Mouse (Mus musculus) midbrain, embryonic 16.5 days (tissue): ENCODE results near the gene Metap2. TPM values are rescaled to one million over a fixed set of nuclear protein-coding genes. Genes with fewer than 3 reads are reported as not detected.
A peak's percentile ranks its signal among the peaks of the same experiment; 100 is the strongest.
"Not testable (repeated sequence)": the region's sequence is repeated elsewhere in the genome, so short reads cannot be mapped to it uniquely, and the experiment has no call there.

Experiments used
- ATAC-seq: fragments of 200-750 bp; cut with Nextera tagmentation; 2 replicates; pipeline ENCODE4 v1.8.0; 2017; ENCODE audit warnings: moderate TSS enrichment
- H3K27ac ChIP-seq: fragments of 300-500 bp; sonication (generic); 2 replicates; pipeline ENCODE4 v1.5.1; 2014; ENCODE audit warnings: mild to moderate bottlenecking, low read length, mixed read lengths
- H3K27me3 ChIP-seq: fragments of 300-500 bp; sonication (generic); 2 replicates; pipeline ENCODE4 v1.6.1; 2014; ENCODE audit warnings: low read depth, low read length, mixed read lengths; ENCODE audit not compliant: control insufficient read depth, insufficient read depth
- H3K36me3 ChIP-seq: fragments of 300-500 bp; sonication (generic); 2 replicates; pipeline ENCODE4 v1.6.1; 2014; ENCODE audit warnings: mild to moderate bottlenecking, low read length, moderate library complexity, mixed read lengths; ENCODE audit not compliant: control insufficient read depth, insufficient read depth
- H3K4me1 ChIP-seq: fragments of 300-500 bp; sonication (generic); 2 replicates; pipeline ENCODE4 v1.6.1; 2014; ENCODE audit warnings: mild to moderate bottlenecking, low read length, mixed read lengths; ENCODE audit not compliant: control insufficient read depth, insufficient read depth
- H3K4me2 ChIP-seq: fragments of 300-500 bp; sonication (generic); 2 replicates; pipeline ENCODE4 v1.6.1; 2014; ENCODE audit warnings: mild to moderate bottlenecking, low read length, mixed read lengths
- H3K4me3 ChIP-seq: fragments of 300-500 bp; sonication (generic); 2 replicates; pipeline ENCODE4 v1.5.1; 2014; ENCODE audit warnings: low read depth, mild to moderate bottlenecking, low read length, moderate library complexity, mixed read lengths
- H3K9ac ChIP-seq: fragments of 300-500 bp; sonication (generic); 2 replicates; pipeline ENCODE4 v1.6.1; 2014; ENCODE audit warnings: low read depth, low read length, mixed read lengths
- H3K9me3 ChIP-seq: fragments of 300-500 bp; sonication (generic); replicated peaks from 2 replicates; pipeline ENCODE4 v1.6.1; 2014; ENCODE audit warnings: mild to moderate bottlenecking, low read length, mixed read lengths; ENCODE audit not compliant: control insufficient read depth, poor library complexity, severe bottlenecking
- WGBS: fragments of 180-500 bp; shearing (Covaris S2); extraction: QIAGEN DNeasy Blood & Tissue Kit; methylation state at CpG from one replicate; pipeline ENCODE4 v1.1.7; 2014; 5-methylcytosine and 5-hydroxymethylcytosine counted together
- polyA plus RNA-seq: library from polyadenylated mRNA; unstranded; fragments of >200 nt; fragmentation: Nextera tagmentation; extraction: Ambion mirVana; gene quantifications from 2 replicates; pipeline ENCODE4 v1.2.1, GENCODE M21; 2015

Metap2 gene
- polyA plus RNA-seq, 1 experiment from 2014 or later = 156 TPM

- Histone ChIP-seq H3K9me3 (no peaks in the 10 kb centered on the region), H3K27me3 (peaks cover 24% of the 10 kb centered on the region), H3K9ac (no peak overlapping the region), H3K4me1 (peaks cover 12% of the 10 kb centered on the region), H3K4me2 (no peak overlapping the region), H3K27ac (no peak overlapping the region), H3K36me3 (no peaks in the 10 kb centered on the region), H3K4me3 (no peak overlapping the region)
- no peak for ATAC-seq
- WGBS = 45% methylated on average over 9 of the region's 9 CpGs
These were observed 66.7 kb downstream of the Metap2 start for GRCm38 (mm10) chr10:93829898-93830831.

GRCm38 (mm10) chr10:93818661-93819060 is 78.2 kb downstream of the Metap2 start:
- Histone ChIP-seq H3K9me3 (no peaks in the 10 kb centered on the region), H3K9ac (no peak overlapping the region), H3K27ac (no peak overlapping the region), H3K36me3 (no peaks in the 10 kb centered on the region), H3K4me1 (no peaks in the 10 kb centered on the region), H3K27me3 (peaks cover 3% of the 10 kb centered on the region; the same call in 1 of the 2 replicates), H3K4me3 (no peak overlapping the region), H3K4me2 (no peak overlapping the region)
- ATAC-seq = no peak
- 42% methylated on average over 7 of the region's 7 CpGs for WGBS

DNA sequence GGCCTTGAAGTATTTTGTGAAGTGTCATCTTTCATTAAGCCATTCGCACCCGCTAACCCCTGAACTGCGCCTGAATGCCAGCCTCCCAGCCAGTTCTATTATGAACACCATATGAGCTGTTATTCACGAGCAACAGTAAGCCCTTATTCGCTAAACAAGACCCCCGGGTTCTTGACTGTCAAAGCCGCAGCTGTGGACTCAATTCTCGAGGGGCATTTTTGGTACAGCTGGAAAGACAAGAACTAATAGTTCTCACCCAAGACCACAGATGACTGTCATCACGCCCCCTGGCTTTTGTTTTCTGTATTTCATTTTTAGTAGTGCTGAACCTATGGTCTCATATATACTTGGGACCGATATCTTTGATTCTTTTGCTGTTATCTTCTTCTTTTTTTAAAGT is 83.1 kb downstream of the Metap2 start:
- Histone ChIP-seq H3K27me3 (no peaks in the 10 kb centered on the region), H3K9ac (no peak overlapping the region), H3K9me3 (no peaks in the 10 kb centered on the region), H3K4me2 (peak overlapping the region; percentile 27), H3K36me3 (no peaks in the 10 kb centered on the region), H3K4me3 (no peak overlapping the region), H3K27ac (no peak overlapping the region), H3K4me1 (no peaks in the 10 kb centered on the region)
- 34% methylated on average over 10 of the region's 10 CpGs for WGBS
- no peak; the same call in 1 of the 2 replicates for ATAC-seq

- Histone ChIP-seq H3K9ac (no peak overlapping the region; the same call in 1 of the 2 replicates), H3K4me3 (no peak overlapping the region; the same call in 1 of the 2 replicates), H3K36me3 (no peaks in the 10 kb centered on the region), H3K9me3 (no peaks in the 10 kb centered on the region), H3K27me3 (no peaks in the 10 kb centered on the region), H3K4me1 (no peaks in the 10 kb centered on the region), H3K4me2 (peak overlapping the region; percentile 43), H3K27ac (no peak overlapping the region)
- 11% methylated on average over 10 of the region's 10 CpGs for WGBS
- ATAC-seq = no peak
These were observed 84.0 kb downstream of the Metap2 start for GRCm38 (mm10) chr10:93812774-93813415.

DNA sequence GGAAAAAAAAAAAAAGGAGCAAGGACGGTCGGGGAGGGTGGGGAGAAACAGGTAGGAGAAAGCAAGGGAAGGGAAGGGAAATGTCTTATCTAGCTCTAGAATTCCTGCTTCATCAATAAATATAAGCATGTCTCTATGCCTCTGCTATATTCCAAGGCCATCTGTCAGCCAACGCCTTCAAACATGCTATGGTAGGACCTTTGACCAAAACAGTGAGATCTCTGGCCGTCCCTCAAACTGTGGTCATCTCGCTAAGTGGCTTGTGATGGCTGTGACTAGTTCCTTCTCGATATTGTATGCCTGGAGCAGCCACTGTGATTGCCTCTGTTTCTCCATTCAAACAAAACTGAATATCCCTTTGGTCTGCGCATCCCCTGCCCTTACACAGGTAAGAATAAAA is 84.8 kb downstream of the Metap2 start:
- WGBS = 89% methylated on average over 7 of the region's 7 CpGs
- H3K9ac ChIP-seq = no peak overlapping the region
- no peaks in the 10 kb centered on the region for H3K27me3 ChIP-seq
- no peak overlapping the region for H3K4me3 ChIP-seq
- no peaks in the 10 kb centered on the region for H3K4me1 ChIP-seq
- no peak overlapping the region for H3K4me2 ChIP-seq
- H3K9me3 ChIP-seq = no peaks in the 10 kb centered on the region
- ATAC-seq = no peak
- H3K36me3 ChIP-seq = no peaks in the 10 kb centered on the region
- H3K27ac ChIP-seq = no peak overlapping the region

DNA sequence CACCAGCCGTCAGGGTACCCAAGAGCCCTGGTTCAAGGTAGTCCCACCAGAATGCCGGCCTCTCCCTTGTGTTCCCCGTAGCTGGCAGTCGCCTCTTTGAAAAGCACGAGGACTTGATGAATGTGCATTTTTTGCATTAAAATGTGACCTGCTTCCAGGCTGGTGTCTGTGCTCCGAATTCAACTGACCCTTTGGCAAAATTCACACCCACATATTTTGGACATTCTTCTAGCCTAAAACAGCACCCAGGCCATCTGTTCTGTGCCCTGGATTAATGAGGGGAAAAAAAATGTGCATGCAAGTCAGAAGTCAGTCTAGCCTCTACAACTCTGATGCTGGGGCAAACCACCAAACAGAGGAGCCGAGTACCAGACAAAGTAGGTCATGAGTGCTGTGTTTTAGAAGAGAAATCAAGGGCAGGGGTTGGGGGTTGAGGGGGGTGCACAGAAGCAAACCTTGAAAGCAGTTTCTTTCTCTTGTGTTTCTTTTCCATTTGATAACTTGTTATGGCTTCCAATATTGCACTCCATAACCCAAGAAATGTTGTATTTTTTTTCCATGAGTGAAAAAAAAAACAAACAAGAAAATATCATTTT is 86.2 kb downstream of the Metap2 start:
- no peak for ATAC-seq

GRCm38 (mm10) chr10:93809438-93809837 is 87.5 kb downstream of the Metap2 start:
- not testable (repeated sequence) for H3K9me3 ChIP-seq, H3K9ac ChIP-seq, H3K27me3 ChIP-seq, ATAC-seq, H3K36me3 ChIP-seq, H3K27ac ChIP-seq, H3K4me1 ChIP-seq, H3K4me2 ChIP-seq, H3K4me3 ChIP-seq
- 94% methylated on average over 8 of the region's 8 CpGs for WGBS

More for the DNA sequence above, 86.2 kb downstream of the Metap2 start:
- Histone ChIP-seq H3K4me2 (no peak overlapping the region), H3K4me1 (no peaks in the 10 kb centered on the region), H3K27ac (no peak overlapping the region), H3K4me3 (no peak overlapping the region), H3K9ac (no peak overlapping the region), H3K36me3 (no peaks in the 10 kb centered on the region), H3K27me3 (no peaks in the 10 kb centered on the region), H3K9me3 (no peaks in the 10 kb centered on the region)
- WGBS = 53% methylated on average over 7 of the region's 7 CpGs
